In the genomic region with DNA sequence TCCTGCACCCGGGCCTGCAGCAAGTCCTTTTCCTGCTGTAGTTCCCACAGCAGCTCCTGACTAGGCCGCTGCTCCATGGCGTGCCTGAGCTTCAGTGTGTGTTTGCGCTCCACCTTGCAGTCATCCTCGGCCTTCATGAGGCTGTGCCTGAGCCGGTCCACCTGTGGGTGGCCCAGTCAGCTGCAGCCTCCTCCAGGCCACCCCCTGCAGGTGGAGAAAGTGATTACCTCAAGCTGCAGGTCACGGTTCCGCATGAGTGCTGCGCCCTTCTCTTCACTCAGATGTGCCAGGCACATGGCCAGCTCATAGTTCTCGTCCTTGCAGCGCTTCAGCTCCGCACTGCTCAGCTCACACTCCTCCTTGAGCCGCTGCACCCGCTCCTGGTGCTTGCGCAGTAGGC, we compare ENCODE assay signal across 11 mouse cellular contexts. TPM values are rescaled to one million over a fixed set of nuclear protein-coding genes. Genes with fewer than 3 reads are reported as not detected.
DNase-seq lines count a peak whose midpoint lies in the region; ATAC-seq and TF ChIP-seq lines count a peak whose summit lies in the region.
"Had no signal": no experiment of that assay in that cellular context is flagged by ENCODE, and none has a peak within 500 bp of the region (broad histone marks: within the 10 kb centered on the region; RNA-seq: fewer than 3 reads in every experiment).

No protein-coding gene starts in this region.

- H3K27me3 ChIP-seq in lung, postnatal 0 days (replicated peaks; ENCODE audit: insufficient read depth, low read length) = no peaks in the 10 kb centered on the region
- no peaks in the 10 kb centered on the region for H3K27me3 ChIP-seq in kidney, adult 2 months (replicated peaks; ENCODE audit: control insufficient read depth, insufficient read depth, low read length)
- H3K27me3 ChIP-seq in stomach, embryonic 15.5 days (replicated peaks) = no peaks in the 10 kb centered on the region
- H3K27me3 ChIP-seq: lung, embryonic 15.5 days; midbrain, embryonic 12.5 days had no signal

- H3K36me3 ChIP-seq in lung, postnatal 0 days (ENCODE audit: insufficient read depth, low read length) = no peaks in the 10 kb centered on the region
- H3K36me3 ChIP-seq in kidney, adult 2 months (ENCODE audit: control insufficient read depth, insufficient read depth, low read length) = no peaks in the 10 kb centered on the region
- no peaks in the 10 kb centered on the region for H3K36me3 ChIP-seq in stomach, embryonic 15.5 days
- H3K36me3 ChIP-seq: lung, embryonic 15.5 days; midbrain, embryonic 12.5 days had no signal

- no peak overlapping the region for H3K27ac ChIP-seq in lung, postnatal 0 days (ENCODE audit: low read length)
- no peak overlapping the region for H3K27ac ChIP-seq in kidney, adult 2 months (ENCODE audit: insufficient read depth, low read depth, low read length)
- H3K27ac ChIP-seq in stomach, embryonic 15.5 days = no peak overlapping the region
- H3K27ac ChIP-seq: gastrocnemius, adult 2 months; lung, embryonic 15.5 days; midbrain, embryonic 12.5 days had no signal

- WGBS in lung, postnatal 0 days = 46% methylated on average over 15 of the region's 15 CpGs
- WGBS in lung, adult 2 months = 64% methylated on average over 15 of the region's 15 CpGs
- 40% methylated on average over 15 of the region's 15 CpGs for WGBS in kidney, adult 2 months
- 54% methylated on average over 15 of the region's 15 CpGs for WGBS in stomach, embryonic 15.5 days

- peaks cover 4% of the 10 kb centered on the region; the same call in 1 of the 2 replicates for H3K4me1 ChIP-seq in lung, postnatal 0 days (ENCODE audit: insufficient read depth, low read depth, low read length)
- H3K4me1 ChIP-seq in lung, adult 2 months (ENCODE audit: control insufficient read depth, insufficient read depth, low read length) = peaks cover 1% of the 10 kb centered on the region; the same call in 1 of the 2 replicates
- peaks cover 8% of the 10 kb centered on the region; the same call in 1 of the 2 replicates for H3K4me1 ChIP-seq in kidney, adult 2 months (ENCODE audit: control insufficient read depth, insufficient read depth, low read length)
- H3K4me1 ChIP-seq in stomach, embryonic 15.5 days = no peaks in the 10 kb centered on the region; the same call in 1 of the 2 replicates

- no peak overlapping the region for H3K4me3 ChIP-seq in lung, postnatal 0 days (ENCODE audit: low read depth, low read length)
- no peak overlapping the region for H3K4me3 ChIP-seq in lung, adult 2 months (replicated peaks; ENCODE audit: extremely low read depth, low read depth, low read length)
- no peak overlapping the region for H3K4me3 ChIP-seq in kidney, adult 2 months (ENCODE audit: insufficient read depth, low read depth, low read length)
- H3K4me3 ChIP-seq in stomach, embryonic 15.5 days (replicated peaks) = no peak overlapping the region
- H3K4me3 ChIP-seq: gastrocnemius, adult 2 months; lung, embryonic 15.5 days; midbrain, embryonic 12.5 days had no signal

- peak; percentile 29 for DNase-seq in cerebellum, adult 8-10 months
- DNase-seq in cerebellum, postnatal 4 days (ENCODE audit: low spot score in 2 of 2) = no peak
- no peak for DNase-seq in lung, postnatal 0 days (ENCODE audit: low spot score)
- no peak for DNase-seq in lung, adult 2 months
- peak; percentile 91 for DNase-seq in kidney, adult 2 months
- DNase-seq in MN1 (ENCODE audit: low spot score) = no peak
- no peak for DNase-seq in frontal cortex, postnatal 10 days (ENCODE audit: low spot score in 2 of 2)
- DNase-seq: gastrocnemius, adult 2 months had no signal

- no peaks in the 10 kb centered on the region for H3K9me3 ChIP-seq in lung, postnatal 0 days (ENCODE audit: low read length)
- no peaks in the 10 kb centered on the region for H3K9me3 ChIP-seq in stomach, embryonic 15.5 days
- H3K9me3 ChIP-seq: lung, embryonic 15.5 days; midbrain, embryonic 12.5 days had no signal

- 0 out of 2 replicates have a peak, but pooled peaks have one; percentile 8 for ATAC-seq in lung, postnatal 0 days
- peak; percentile 30; the same call in 1 of the 2 replicates for ATAC-seq in stomach, embryonic 15.5 days (ENCODE audit: insufficient read depth, low FRiP score, low read depth)

- TF ChIP-seq POLR2A in lung, adult 2 months (IDR thresholded peaks at IDR 0.05; ENCODE audit: borderline replicate concordance, extremely low read depth, low read depth, low read length) = no peak
- no peak for TF ChIP-seq POLR2A in kidney, adult 2 months (IDR thresholded peaks at IDR 0.05; ENCODE audit: low read depth, low read length)

- TF ChIP-seq CTCF in lung, postnatal 0 days (IDR thresholded peaks at IDR 0.05) = peak; percentile 61
- no peak for TF ChIP-seq CTCF in lung, adult 2 months (IDR thresholded peaks at IDR 0.05; ENCODE audit: insufficient read depth, low read length)
- no peak; the same call in 1 of the 2 replicates for TF ChIP-seq CTCF in kidney, adult 2 months (conservative IDR thresholded peaks at IDR 0.05; ENCODE audit: insufficient read depth, insufficient read length, low read depth, low read length)

- no peak overlapping the region for H3K4me2 ChIP-seq in lung, postnatal 0 days (replicated peaks; ENCODE audit: low read depth, low read length)
- H3K4me2 ChIP-seq in stomach, embryonic 15.5 days = no peak overlapping the region
- H3K4me2 ChIP-seq: lung, embryonic 15.5 days; midbrain, embryonic 12.5 days had no signal

- no peak overlapping the region for H3K9ac ChIP-seq in lung, postnatal 0 days (replicated peaks; ENCODE audit: low read depth)
- H3K9ac ChIP-seq in stomach, embryonic 15.5 days = no peak overlapping the region
- H3K9ac ChIP-seq: lung, embryonic 15.5 days; midbrain, embryonic 12.5 days had no signal

- no peak for TF ChIP-seq EP300 in lung, postnatal 0 days (IDR thresholded peaks at IDR 0.05)

RNA-seq across cellular contexts. Expression of gene Card9, which starts 3.2 kb away (rescaled TPM):
- 9.9 and 10.9 TPM in 2 replicates for polyA plus RNA-seq in lung, postnatal 0 days (2015; fragmentation: Nextera tagmentation; extraction: Ambion mirVana)
- 27.1 and 30.6 TPM in 2 replicates for polyA plus RNA-seq in lung, adult 2 months (2012; rRNA removed)
- polyA plus RNA-seq in kidney, adult 2 months (2012; rRNA removed) = 2.1 and 2.5 TPM in 2 replicates
- 1.6 and 1.8 TPM in 2 replicates for polyA plus RNA-seq in stomach, embryonic 15.5 days (2015; fragmentation: Nextera tagmentation; extraction: Ambion mirVana)

RNA-seq across cellular contexts. Expression of gene Dnlz, which starts 5.6 kb away (rescaled TPM):
- 14.2 and 15.5 TPM in 2 replicates for polyA plus RNA-seq in lung, postnatal 0 days (2015; fragmentation: Nextera tagmentation; extraction: Ambion mirVana)
- 16.3 and 16.4 TPM in 2 replicates for polyA plus RNA-seq in lung, adult 2 months (2012; rRNA removed)
- polyA plus RNA-seq in kidney, adult 2 months (2012; rRNA removed) = 26.9 and 28.8 TPM in 2 replicates
- polyA plus RNA-seq in stomach, embryonic 15.5 days (2015; fragmentation: Nextera tagmentation; extraction: Ambion mirVana) = 22.2 and 25.1 TPM in 2 replicates

RNA-seq across cellular contexts. Expression of gene Snapc4, which starts 23.0 kb away (rescaled TPM):
- 7.4 and 9.3 TPM in 2 replicates for polyA plus RNA-seq in lung, postnatal 0 days (2015; fragmentation: Nextera tagmentation; extraction: Ambion mirVana)
- polyA plus RNA-seq in lung, adult 2 months (2012; rRNA removed) = 27.9 and 31.0 TPM in 2 replicates
- 21.9 and 25.2 TPM in 2 replicates for polyA plus RNA-seq in kidney, adult 2 months (2012; rRNA removed)
- polyA plus RNA-seq in stomach, embryonic 15.5 days (2015; fragmentation: Nextera tagmentation; extraction: Ambion mirVana) = 23.5 and 25.9 TPM in 2 replicates

RNA-seq across cellular contexts. Expression of gene Entr1, which starts 31.6 kb away (rescaled TPM):
- polyA plus RNA-seq in lung, postnatal 0 days (2015; fragmentation: Nextera tagmentation; extraction: Ambion mirVana) = 75.3 and 85.5 TPM in 2 replicates
- 89.2 and 94.4 TPM in 2 replicates for polyA plus RNA-seq in lung, adult 2 months (2012; rRNA removed)
- 102 and 110 TPM in 2 replicates for polyA plus RNA-seq in kidney, adult 2 months (2012; rRNA removed)
- polyA plus RNA-seq in stomach, embryonic 15.5 days (2015; fragmentation: Nextera tagmentation; extraction: Ambion mirVana) = 103 TPM in 2 replicates

RNA-seq across cellular contexts. Expression of gene Pmpca, which starts 31.7 kb away (rescaled TPM):
- 39.0 and 42.0 TPM in 2 replicates for polyA plus RNA-seq in lung, postnatal 0 days (2015; fragmentation: Nextera tagmentation; extraction: Ambion mirVana)
- polyA plus RNA-seq in lung, adult 2 months (2012; rRNA removed) = 20.0 and 28.1 TPM in 2 replicates
- 50.6 and 54.0 TPM in 2 replicates for polyA plus RNA-seq in kidney, adult 2 months (2012; rRNA removed)
- polyA plus RNA-seq in stomach, embryonic 15.5 days (2015; fragmentation: Nextera tagmentation; extraction: Ambion mirVana) = 86.8 and 97.9 TPM in 2 replicates

Comparison
In these comparisons a context has a peak if more than half of its experiments do, and no peak if none do; other contexts are left out.
1. DNase-seq: peak in cerebellum, adult 8-10 months (single experiment) and kidney, adult 2 months (single experiment); none in cerebellum, postnatal 4 days (0 of 2), lung, postnatal 0 days (single experiment), lung, adult 2 months (single experiment), MN1 (single experiment) and frontal cortex, postnatal 10 days (0 of 2).